Mouse (Mus musculus): ENCODE results near the gene Hadhb. TPM values are rescaled to one million over a fixed set of nuclear protein-coding genes. Genes with fewer than 3 reads are reported as not detected.
A peak's percentile ranks its signal among the peaks of the same experiment; 100 is the strongest.

Hadhb gene
- 1,000 to 10,000 TPM; 2,535 to 2,720 TPM for total RNA-seq (2021)
- long read RNA-seq, experiment 1, transcript Hadhb-201 (16 exons, 2,033 nt): major isoform, 2,010 of 4,115 reads
- long read RNA-seq, experiment 1, transcript Hadhb-202 (16 exons, 2,045 nt): minor isoform, 90 of 4,115 reads
- long read RNA-seq, experiment 1, transcript Hadhb-203 (16 exons, 2,048 nt): minor isoform, 1,663 of 4,115 reads
- long read RNA-seq, experiment 1, partial matches to known transcripts: 266 of 4,115 reads
- long read RNA-seq, experiment 1, other reads (novel, unspliced or antisense): 86 of 4,115 reads
- long read RNA-seq, experiment 2, transcript Hadhb-202 (16 exons, 2,045 nt): minor isoform, 43 of 1,998 reads
- long read RNA-seq, experiment 2, transcript Hadhb-201 (16 exons, 2,033 nt): major isoform, 1,009 of 1,998 reads
- long read RNA-seq, experiment 2, transcript Hadhb-203 (16 exons, 2,048 nt): minor isoform, 776 of 1,998 reads
- long read RNA-seq, experiment 2, partial matches to known transcripts: 129 of 1,998 reads
- long read RNA-seq, experiment 2, other reads (novel, unspliced or antisense): 40 of 1,998 reads

DNA sequence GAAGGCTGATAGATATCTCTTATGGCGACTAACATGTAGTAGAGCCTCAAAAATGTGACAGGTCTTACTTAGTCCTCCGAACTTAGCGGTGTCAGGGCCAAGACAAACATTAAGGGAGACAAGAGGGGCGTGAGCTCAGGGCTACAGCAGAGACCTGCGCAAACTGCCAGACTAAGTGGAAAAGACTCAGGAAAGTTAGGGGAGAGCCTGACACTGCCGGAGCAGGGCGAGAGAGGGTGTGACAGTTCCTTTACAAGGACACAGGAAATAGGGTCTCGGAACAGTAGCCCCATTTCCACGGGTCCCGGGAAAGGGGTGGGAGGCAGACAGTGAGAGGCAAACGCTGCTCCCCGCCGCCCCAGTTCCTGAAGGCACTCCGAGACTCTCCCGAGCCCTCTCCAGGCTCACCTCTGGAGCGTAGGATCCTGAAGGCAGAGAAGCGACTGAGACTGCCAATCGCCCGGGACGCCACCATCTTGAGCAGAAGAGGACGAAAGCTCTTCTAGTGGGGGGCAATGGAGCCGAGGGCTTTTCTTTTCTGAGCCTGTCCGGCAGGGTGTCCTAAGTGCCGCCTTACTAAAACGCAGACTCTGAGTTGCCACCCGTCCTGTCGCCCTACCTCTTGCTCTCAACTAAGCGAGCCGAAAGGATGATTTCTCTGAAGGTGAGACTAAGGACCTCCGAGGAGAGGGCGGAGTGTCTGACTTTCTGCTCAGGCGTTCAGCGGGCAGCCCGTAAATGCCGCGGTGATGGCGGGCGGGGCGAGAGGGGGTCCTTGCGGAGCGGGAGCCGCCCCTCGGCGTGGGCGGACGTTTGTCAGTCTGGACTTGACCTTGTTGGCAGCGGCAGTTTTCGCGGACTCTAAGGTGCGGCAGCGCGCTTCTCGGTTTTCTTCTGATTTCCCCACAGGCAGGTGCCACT is at the start of gene Hadhb, which contains the start of gene Hadha:
Hadhb (plus strand) TSS at position 775 of the 921 bp plus-strand sequence.
Hadha (minus strand) TSS at position 689 of the 921 bp plus-strand sequence.
- DNase-seq: peak; percentile 94 to 98

DNA sequence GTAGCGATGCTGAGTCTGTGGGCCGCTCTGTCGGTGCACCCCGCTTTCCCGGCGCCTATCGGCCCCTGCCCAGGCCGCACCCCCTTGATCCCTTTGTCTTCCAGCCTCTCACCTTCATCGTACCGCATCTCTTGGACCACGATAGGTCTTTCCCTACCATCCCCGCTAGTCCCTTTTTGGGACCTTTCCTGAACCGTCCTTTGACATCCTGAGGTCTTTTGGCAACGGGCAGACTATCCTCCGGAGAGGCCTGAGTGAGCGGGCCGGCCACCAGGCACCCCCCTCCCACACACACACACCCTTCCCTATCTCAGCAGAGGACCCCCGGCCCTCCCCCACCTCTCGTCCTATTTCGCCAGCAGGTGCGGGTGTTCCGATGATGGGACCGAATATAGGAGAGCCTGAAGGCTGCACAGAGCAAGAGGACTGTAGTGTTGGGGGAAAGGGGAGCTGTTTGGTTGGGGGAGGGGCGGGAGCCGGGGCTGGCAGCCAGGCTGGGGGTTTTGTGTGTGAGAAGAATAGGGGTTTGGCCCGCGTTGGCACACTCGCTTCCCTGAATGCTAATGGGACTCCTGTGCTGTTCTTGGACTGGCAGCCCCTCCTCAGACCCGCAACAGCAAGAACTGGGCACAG is 49.3 kb upstream of the Hadhb start, which contains the start of gene 3110082J24Rik:
3110082J24Rik (minus strand) TSS at position 419 of the 633 bp plus-strand sequence.
- no peak for DNase-seq

DNA sequence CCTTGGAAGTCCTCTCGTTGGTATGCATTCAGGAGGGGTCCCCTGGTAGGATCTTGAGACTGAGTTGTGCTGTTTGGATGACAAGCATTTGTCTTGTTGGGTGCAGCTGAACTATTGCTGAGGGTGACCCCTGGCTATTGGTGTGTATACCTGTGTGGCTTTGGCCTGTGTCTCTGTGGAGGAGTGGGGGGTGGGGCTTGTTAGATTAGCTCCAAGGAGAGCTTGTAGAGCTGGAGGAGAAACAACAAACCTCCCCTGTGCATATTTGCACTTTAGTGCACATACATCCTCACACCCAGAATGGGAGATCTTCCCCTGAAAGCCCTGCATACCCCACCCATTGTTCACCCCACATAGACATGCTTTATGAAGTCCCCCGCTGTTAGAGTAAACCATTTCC is 48.3 kb upstream of the Hadhb start:
- DNase-seq: no peak

DNA sequence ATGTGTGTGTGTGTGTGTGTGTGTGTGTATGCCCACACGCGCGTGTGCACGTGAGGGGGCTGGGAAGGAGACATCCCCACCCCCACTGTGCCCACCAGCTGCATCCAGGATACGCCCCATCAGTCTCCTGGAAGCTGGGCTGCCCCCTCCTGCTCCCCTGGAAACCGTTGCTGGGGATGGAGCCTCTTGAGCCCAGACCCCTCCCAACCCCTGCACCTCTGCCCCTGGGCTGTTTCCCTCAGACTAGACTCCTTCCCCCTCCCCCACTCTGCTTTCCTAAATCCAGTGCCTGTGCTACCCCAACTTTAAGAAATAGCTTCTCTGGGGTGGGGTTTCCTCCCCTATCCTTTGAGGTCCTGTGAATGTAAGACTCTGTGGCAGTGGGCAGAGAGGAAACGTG is 47.9 kb upstream of the Hadhb start:
- DNase-seq: no peak

DNA sequence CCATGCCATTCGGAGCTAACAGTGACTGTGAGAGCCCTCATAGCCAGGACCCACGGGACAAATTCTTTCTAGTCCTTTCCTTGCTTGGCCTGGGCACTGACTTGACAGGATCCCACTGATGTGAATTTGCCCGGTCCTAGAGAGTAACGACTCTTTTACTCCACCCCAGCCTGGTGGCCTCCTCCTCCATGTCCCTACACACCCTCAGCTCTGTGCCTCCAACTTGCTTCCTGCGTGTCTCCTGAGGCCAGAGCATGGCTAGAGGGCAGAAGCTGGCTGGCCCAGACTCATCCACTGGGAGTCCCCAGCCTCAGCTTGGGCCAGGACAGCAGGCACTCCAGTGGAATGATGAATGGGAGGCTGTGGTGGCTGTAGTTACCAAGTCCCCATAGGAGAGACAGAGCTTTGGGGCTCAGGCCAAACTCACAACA is 47.4 kb upstream of the Hadhb start:
- DNase-seq: no peak

DNA sequence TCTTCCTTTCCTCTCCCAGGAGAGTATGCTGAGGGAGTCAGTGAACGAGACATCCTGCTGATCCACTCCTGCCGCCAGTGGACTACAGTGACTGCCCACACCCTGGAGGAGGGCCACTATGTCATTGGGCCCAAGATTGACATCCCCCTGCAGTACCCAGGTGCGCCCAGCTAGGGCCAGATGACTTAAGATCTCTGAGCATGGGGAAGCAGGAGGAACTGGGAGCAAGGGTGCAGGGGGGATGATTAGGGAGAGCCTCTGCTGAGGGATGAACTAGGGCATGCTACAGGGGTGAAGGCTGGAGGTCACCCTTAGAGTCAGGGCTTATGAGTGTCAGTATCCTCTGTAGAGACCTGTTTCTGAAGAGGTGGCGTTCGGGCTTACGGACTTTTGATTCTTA is 46.8 kb upstream of the Hadhb start:
- no peak for DNase-seq

DNA sequence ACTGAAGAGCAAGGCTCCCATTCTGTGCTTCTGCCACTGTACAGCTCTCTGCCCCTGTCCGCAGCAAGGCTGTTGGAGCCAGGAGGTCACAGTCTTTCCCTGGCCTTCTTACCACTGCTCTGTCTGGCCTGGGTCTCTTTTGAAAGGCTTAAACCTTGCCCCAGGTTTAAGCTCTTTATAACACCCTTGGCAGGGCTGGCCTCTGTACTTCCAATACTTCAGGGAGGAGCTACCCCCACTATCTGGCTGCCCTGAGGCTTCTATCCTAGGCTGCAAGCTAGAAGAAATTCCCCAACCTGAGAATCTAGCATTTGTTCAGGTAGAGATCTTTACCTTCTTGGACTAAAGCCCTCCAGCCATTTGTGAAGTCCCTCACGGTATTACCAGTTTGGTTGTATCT is 45.1 kb upstream of the Hadhb start:
- DNase-seq: no peak

DNA sequence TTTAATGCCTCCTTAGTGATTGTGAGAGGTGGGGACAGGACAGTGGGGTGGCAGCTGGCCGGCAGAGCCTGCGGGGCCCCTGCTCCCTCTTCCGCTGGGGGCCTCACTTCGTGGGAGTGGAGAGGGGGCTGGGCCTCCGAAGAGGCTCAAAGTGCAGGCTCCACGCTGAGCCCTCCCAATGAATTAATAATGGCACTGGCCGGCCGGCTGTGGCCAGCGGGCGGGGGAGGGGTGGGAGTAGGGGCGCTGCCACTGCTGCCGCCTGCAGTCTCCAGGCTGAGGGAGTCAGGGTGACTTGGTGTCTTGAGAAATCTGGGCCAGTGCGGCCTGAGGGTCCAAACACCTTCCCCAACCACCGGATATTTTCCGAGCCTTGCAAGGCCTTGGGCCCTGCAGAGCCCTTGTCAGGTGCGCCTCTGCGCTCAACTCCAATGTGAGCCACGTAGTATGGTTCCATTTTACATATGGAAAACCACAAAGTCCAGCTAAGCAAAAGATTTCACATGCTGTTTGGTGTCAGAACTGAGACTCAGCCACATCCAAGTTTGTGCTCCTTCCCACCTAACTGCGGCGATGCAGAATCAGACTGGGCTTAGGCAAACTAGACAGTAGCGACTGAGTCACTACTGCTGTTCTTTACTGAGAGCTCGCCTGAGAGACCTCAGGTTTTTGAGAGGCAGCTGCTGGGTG is 44.5 kb upstream of the Hadhb start:
- DNase-seq: no peak

DNA sequence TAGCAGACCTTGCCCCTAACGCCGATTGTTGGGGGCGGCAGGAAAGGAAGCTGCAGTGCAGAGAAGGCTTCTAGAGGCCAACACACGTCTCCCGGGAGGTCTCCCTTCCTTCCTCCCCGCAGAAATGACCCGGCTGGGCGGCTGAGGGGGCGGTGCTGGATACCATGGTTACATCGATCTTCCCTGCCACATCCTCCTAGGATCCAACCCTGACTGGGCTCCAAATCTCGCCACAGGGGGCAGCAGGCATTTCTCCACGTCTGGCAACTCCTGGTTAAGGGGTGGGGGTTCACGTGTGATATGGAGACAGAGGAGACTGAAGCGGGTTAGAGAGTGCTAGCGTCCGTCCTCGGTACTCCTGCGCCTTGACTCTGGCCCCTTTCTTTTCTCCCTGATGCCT is 43.9 kb upstream of the Hadhb start:
- peak; percentile 45 for DNase-seq

DNA sequence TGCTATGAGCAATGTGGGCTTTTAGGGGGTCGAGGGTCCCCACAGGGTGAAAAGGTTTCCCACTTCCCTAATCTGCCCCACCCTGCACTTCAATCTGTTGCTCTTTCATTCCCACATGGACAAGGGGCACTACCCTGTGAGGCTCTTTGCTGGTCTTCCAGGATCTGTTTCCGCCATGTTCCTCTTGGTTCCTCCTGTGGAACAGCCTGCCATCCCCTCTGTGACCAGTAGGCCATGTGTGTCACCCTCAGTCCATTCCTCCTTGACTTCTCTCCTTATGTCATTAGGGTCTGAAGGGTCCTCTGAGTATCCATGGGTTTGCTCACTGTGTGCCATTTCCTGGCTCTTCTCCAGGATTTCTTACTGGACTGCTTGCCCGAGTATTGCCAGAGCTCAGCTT is 43.3 kb upstream of the Hadhb start:
- no peak for DNase-seq

DNA sequence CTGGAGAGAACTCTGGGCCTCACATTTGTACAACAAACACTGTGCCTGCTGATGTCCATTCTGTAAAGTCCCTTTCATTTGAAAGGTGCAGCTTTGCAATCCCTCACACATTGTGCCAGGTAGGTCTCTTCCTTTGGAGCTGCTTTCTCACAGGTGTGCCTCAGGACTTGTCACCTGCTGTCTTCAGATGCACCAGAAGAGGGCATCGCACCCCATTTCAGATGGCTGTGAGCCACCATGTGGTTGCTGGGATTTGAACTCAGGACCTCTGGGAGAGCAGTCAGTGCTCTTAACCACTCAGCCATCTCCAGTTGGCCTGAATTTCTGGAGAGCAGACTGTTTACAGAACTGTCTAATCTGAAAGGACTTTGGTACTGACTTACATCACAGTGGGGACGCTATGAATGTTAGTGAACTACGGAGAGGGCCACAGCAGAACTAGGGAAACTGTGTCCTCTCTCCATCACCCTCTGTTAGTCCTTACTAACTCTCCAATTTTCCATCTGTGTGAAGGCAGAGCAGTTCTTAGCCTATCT is 42.4 kb upstream of the Hadhb start:
- no peak for DNase-seq

DNA sequence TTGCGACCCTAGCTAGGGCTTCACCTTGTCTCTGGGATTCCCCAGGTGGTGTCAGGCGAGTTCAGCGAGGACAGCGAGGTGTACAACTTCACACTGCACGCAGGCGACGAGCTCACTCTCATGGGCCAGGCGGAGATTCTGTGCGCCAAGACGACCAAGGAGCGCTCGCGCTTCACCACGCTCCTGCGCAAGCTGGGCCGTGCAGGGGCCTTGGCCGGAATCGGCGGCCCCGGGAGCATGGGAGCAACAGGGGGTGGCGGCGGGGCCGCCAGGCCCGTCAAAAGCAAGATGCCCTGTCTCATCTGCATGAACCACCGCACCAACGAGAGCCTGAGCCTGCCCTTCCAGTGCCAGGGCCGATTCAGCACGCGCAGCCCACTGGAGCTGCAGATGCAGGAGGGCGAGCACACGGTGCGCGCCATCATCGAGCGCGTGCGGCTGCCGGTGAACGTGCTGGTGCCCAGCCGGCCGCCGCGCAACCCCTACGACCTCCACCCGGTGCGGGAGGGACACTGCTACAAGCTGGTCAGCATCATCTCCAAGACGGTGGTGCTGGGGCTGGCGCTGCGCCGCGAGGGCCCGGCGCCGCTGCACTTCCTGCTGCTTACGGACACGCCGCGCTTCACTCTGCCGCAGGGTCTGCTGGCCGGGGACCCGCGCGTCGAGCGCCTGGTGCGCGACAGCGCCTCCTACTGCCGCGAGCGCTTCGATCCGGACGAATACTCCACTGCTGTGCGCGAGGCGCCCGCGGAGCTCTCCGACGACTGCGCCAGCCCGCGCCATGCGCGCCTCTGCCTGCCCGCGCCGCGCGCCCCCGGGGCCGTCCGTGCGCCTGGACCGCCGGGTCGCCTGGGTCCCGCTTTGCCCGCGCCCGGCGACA is 40.9 kb upstream of the Hadhb start:
- peak; percentile 62 to 71 for DNase-seq

DNA sequence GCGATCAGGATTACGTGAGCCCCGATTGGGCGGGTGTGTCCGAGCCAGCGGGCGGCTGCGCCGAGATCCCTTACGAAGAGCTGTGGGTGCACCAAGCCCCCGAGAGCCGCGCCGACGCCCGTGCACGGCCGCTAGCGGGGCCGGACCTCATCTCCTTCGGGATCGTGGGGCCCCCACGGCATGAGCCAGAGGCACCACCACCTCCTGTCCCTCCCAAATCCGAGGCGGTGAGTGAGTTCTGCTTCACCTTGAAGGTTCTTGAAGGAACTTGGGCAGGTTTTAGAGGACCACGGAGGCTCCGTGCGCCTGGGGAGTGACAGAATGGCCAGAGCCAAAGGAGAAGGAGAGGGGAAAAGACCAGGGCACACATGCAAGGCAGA is 40.3 kb upstream of the Hadhb start:
- DNase-seq: no peak

DNA sequence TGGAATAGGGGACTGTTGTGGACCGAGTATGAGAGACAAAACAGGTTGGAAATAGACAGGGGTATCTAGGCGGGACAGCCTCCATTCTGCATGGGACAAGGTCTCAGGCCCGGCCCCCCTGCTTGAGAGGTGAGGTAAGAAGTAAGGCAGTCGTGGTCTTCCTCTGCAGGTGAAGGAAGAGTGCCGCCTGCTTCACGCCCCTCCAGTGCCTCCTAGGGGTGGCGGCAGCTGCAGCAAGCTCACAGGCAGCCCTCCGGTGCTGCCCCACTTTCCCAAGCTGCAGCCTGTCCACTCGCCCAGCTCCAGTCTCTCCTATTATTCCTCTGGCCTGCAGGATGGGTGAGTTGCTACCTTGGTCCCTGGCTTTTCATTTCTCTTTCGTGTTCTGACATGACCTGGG is 39.3 kb upstream of the Hadhb start:
- DNase-seq: no peak

DNA sequence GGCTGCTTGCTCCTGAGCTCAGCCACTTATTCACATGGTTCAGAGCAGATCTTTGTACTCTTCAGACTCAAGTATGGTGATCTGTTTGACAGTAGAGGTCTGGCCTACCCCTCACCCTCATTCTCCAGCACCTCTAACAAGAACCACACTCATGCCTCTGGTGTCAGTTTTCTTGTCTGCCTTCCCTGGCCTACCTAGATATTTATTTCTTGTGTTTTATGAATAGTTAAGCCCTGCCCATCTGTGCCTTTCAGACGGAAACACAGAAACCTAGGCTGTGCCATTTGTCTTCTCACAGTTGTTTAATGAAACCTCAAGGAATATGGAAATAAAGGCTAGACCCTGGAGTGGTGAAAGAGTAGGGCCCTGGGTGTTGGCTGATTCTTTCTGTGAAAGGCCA is 37.0 kb upstream of the Hadhb start:
- DNase-seq: no peak

DNA sequence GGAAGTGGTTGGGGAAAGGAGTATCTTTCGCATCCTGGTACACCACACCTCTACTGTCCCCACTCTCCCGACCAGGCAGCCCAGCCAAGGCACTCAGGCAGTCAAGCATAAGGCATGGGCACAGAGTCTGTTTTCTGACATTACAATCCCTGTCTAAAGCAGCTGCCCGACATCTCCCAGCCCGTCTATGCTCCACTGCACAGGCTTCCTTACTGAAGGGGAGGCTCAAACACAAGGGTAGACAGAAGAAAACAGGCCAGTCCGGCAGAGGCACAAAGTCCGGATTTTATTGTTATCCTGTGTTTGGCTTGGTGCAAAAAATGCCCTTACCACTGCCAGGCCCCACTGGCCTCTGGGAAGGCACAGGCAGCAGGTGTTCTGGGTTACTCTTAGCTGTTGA is 35.9 kb upstream of the Hadhb start:
- no peak for DNase-seq

DNA sequence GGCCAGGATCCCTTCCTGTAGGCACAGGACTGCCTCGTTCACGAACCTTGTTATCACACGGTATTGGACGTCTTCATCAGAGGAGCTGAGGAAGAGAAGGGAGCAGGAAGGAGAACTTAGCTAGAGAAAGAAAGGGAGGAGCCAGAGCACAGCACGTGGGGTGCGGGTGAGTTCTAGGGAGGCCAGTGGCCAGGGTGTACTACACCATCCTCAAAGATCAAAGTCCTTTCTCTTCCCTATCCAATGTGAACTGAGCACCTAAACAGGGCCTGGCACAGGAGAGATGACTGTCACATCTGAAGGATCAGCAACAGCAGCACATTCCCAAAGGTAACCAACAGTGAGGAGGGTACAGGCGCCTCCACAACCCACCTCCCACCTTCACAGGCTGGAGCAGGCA is 34.9 kb upstream of the Hadhb start:
- no peak for DNase-seq

DNA sequence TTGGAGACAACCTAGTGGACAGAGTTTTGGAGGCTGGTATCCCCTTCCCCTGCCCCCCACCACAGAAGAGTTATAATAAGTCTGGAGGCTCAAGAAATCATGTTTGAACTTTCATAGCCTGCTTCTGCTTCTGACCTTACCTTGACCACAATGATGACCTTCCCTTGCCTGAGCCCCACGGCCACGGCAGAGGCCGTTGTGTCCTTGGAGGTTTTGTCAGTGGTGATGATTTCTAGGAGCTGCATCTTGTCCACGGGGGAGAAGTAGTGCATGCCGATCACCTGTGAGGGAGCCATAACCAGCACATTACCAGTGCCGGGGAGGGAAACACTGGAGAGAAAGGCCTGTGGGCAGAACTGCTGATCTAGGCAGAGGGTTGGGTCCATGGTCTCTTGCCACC is 32.6 kb upstream of the Hadhb start:
- no peak for DNase-seq

DNA sequence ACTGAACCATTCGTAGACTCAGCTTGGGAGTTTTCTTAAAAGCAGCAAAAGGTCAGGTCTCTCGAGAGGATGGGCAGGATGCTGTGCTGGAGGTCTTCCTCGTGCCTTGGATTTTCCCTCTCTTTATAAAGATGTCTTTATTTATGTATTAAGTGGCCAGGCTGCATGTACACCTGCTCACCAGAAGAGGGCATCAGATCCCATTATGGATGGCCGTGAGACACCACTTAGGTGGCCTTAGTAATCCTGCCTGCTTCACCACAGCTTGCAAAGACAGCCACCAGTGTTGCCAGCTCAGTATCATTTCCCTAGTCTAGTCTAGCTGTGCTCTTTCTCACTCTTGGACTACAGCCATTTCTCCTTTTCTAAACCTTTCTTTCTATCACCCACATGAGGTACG is 29.5 kb upstream of the Hadhb start:
- DNase-seq: peak; percentile 38 to 53

DNA sequence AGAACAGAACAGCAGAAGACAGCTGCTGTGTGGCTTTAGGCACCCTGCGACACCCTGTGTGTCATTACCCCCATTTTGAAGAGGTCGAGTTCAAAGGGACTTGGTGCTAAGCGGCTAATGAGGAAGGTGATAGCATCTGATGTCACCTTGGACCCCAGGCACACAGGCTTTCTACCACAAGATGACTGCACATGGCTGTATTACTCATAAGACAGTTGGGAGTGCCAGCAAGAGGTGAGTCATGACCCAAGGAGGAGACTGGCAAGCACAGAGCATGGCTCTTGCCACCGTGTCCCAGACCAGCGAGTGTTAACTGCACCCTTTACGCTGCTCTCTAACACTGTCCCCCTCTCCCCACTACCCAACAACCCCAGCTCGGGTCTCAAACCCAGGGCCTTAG is 28.3 kb upstream of the Hadhb start:
- DNase-seq: no peak
